Mouse (Mus musculus): ENCODE data around the gene Rps6kl1.

DNA sequence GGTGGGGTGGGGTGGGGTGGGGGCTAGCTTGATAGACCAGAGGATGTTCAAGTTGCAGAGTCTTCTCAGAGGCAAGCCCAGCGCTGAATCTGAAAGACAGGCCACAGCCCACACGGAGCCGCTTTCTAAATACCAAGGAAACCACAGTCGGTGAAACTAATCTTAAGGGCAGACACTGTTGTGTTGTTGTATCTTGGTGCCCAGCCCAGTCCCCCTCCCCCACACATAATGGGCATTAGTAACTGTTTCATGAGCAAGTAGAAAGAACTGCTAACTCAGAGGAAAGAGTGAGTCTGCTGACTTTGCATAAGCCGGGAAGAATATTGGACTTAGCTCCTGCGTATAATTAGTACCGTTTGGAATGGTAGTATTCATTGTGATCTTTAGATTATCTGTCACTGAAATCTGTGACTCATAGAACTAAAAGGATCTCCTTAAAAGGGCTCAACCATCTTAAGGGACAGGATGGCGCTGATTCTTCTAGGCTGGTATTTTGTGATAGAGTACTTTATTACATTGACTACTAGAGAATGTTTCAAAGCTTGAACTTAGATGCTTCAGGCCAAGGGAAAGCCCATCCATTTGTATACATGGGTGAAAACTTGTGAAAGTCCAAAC, 24.0 kb downstream of the Rps6kl1 start:
- TF ChIP-seq POLR2A (IDR thresholded peaks at IDR 0.05; ENCODE audit: low read depth, low read length) (no peak), CTCF (IDR thresholded peaks at IDR 0.05; ENCODE audit: borderline replicate concordance, insufficient read depth, low read length) (no peak)

Measured in embryonic fibroblast, embryonic 13.5 days (primary cell).